Mouse (Mus musculus): ENCODE measurements around the gene Sept5. TPM values are rescaled to one million over a fixed set of nuclear protein-coding genes. Genes with fewer than 3 reads are reported as not detected.

Gene Sept5
- total RNA-seq, 2 experiments from 2014 or later = 11.6 to 19.5 TPM

GRCm38 (mm10) chr16:18633333-18633732, 3.6 kb upstream of the Sept5 start:
- ATAC-seq (ENCODE audit: poor library complexity, severe bottlenecking) = no peak

GRCm38 (mm10) chr16:18632816-18633215, 3.1 kb upstream of the Sept5 start:
- ATAC-seq (ENCODE audit: poor library complexity, severe bottlenecking) = no peak

DNA sequence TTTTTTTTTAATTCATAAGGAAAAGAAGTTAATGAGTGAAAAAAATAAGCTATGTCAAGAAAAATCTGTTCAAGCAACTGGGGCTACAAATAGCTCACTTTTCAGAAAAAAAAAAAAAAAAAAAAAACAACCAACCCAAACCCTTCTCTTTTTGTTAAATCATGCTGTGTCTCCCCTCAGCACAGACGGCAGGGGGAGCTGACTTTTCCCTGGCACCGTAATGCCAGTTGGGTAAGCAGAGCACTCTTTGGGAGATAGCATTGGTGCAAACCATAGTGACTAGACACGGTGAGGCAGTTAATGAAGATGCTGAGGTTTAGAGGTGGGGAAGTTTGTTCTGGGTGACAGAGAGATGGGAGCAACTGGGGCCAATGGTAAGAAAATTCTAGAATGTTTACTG, 2.3 kb upstream of the Sept5 start:
- no peak for ATAC-seq (ENCODE audit: poor library complexity, severe bottlenecking)

GRCm38 (mm10) chr16:18631141-18631540, 1.4 kb upstream of the Sept5 start:
- ATAC-seq (ENCODE audit: poor library complexity, severe bottlenecking) = no peak

- ATAC-seq (ENCODE audit: poor library complexity, severe bottlenecking) = no peak
Observed at GRCm38 (mm10) chr16:18630291-18630690, 537 bp upstream of the Sept5 start.

DNA sequence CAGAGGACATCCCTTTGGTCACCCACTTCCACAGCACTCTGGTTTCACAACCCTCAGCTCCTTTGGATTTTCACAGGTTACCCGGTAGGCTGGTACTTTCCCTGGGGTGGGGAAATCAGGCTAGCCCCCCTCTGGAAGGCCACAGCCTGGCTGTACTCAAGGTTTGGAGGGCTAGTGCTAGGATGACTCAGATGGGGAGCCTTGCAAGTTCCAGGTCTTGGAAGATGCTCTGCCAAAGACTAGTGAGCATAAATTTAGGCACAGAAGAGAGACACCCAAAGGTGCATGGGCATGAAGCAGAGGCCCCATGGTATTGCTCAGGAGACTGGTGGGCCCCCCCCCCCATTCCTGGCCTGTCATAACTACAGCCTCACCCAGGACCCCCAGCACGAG, 810 bp downstream of the Sept5 start:
- ATAC-seq (ENCODE audit: poor library complexity, severe bottlenecking) = no peak

- ATAC-seq (ENCODE audit: poor library complexity, severe bottlenecking) = no peak
Observed at GRCm38 (mm10) chr16:18628206-18628947, 1.4 kb downstream of the Sept5 start.

DNA sequence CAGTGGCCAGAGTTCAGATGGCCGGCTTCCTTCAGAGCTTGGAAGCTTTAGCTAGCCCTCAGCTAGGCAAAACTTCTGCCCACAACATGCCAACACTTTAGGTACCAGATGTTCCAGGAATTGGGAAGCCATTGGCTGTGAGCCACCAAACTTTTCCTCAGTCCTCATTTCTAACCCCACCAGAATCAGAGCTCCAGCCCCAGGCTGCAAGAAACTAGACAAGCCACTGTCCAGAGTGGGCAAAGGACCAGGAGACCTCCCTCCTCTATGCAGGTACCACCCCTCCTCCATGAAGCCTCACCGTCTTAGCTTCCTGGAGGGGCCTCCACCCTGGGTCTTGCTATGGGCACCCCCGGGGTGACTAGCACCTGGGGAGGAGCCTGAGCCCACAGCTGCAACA, 2.6 kb downstream of the Sept5 start:
- no peak for ATAC-seq (ENCODE audit: poor library complexity, severe bottlenecking)

- ATAC-seq (ENCODE audit: poor library complexity, severe bottlenecking) = peak; percentile 80
Observed at GRCm38 (mm10) chr16:18626376-18626878, 3.3 kb downstream of the Sept5 start, which contains the start of gene Gm49601. TSS of gene Gm49601 (minus strand) at chr16:18626427.

DNA sequence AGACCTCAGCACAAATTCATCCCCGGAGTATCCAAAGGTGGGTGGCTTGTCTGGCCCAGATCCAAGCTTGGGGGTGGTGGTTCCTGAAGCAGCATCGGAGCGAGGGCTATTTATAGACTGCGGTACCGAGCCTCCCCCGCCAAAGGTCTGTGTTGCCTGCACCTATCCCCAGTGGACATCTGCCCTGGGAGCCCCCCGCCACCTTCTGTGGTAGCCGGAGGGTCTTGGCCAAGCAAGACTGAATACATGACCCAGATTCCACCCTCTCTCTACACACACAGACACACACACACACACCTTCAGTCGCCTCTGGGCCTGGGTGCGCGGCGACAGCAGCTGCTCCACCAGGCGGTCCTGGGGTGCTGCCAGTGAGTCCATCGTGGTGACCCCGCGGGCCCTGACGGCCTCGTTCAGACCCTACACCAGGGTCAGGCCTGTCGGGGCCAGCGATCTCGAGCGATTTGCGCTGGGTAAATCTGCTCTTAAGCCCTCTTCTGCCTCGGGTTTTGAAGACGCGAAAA, 3.9 kb downstream of the Sept5 start:
- ATAC-seq (ENCODE audit: poor library complexity, severe bottlenecking) = no peak

DNA sequence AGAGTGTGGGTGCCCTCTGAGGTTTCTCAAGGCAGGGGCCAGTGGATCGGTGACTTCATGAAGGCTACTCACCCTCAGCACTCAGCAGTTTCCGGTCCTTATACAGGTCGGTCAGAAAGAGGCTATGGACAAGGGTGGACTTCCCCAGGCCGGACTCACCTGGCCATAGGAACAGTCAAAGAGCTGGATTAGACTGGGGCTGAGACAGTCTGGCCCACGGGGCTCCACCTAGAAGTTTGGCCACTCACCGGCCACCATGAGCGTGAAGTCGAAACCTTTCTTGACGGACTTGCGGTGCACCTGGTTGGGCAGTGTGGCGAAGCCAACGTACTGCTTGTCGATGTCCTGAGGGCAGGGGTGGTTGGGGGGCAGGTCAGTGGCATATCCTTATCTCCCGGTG, 4.7 kb downstream of the Sept5 start:
- ATAC-seq (ENCODE audit: poor library complexity, severe bottlenecking) = no peak

GRCm38 (mm10) chr16:18624641-18625040, 5.1 kb downstream of the Sept5 start:
- ATAC-seq (ENCODE audit: poor library complexity, severe bottlenecking) = no peak

GRCm38 (mm10) chr16:18623751-18624540, 5.8 kb downstream of the Sept5 start:
- ATAC-seq (ENCODE audit: poor library complexity, severe bottlenecking) = no peak

GRCm38 (mm10) chr16:18622916-18623750, 6.6 kb downstream of the Sept5 start:
- no peak for ATAC-seq (ENCODE audit: poor library complexity, severe bottlenecking)

DNA sequence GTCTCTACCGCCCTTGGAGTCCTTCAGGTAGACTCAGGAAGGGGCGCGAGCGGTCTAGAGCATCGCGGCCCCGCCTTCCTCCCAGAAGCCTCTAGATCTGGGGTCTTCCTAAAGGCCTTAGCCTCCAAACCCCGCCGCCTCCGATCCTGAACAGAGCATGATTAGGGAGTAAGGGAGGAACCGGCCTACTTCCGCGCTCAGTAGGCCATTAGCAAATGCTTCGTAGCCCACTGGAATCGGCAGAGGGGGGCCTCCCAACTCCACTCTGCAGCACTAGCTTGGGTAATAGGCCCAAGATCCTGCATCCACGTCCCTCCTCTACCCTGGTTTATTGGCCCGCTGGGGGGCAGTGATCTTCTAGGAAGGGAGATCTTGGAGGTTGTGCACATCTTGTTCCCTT, 7.7 kb downstream of the Sept5 start, which contains the start of gene Gp1bb:
TSS of gene Gp1bb (minus strand) at position 385 of the 400 bp plus-strand sequence.
- ATAC-seq (ENCODE audit: poor library complexity, severe bottlenecking) = no peak

- ATAC-seq (ENCODE audit: poor library complexity, severe bottlenecking) = no peak
Observed at GRCm38 (mm10) chr16:18621362-18622001, 8.3 kb downstream of the Sept5 start.

- ATAC-seq (ENCODE audit: poor library complexity, severe bottlenecking) = no peak
Observed at GRCm38 (mm10) chr16:18620601-18621361, 9.0 kb downstream of the Sept5 start.

DNA sequence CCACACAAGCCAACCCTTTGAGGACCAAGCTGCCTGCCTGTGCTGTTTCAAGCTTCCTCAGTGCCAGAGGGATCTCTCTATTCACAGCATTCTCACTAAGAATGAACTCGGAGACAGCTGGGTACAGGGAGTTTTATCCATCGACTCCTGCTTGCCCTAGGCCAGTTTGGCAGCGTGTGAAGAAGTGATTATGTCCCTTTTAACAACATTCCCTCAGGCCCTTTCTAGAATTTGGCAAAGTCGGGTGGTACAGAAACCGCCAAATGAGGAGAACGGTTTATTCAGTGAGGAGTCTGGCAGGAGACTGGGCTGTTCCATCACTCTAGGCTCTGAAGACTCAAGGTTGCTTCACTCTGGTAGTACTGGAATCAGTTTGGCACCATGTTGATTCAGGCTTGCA, 9.6 kb downstream of the Sept5 start:
- no peak for ATAC-seq (ENCODE audit: poor library complexity, severe bottlenecking)

- no peak for ATAC-seq (ENCODE audit: poor library complexity, severe bottlenecking)
Observed at GRCm38 (mm10) chr16:18619110-18619509, 10.6 kb downstream of the Sept5 start.

Measured in megakaryocyte, adult 5-6 weeks (primary cell).